Mouse (Mus musculus): ENCODE results near the gene Bmx. TPM values are rescaled to one million over a fixed set of nuclear protein-coding genes. Genes with fewer than 3 reads are reported as not detected.
A peak's percentile ranks its signal among the peaks of the same experiment; 100 is the strongest.

The Bmx gene
- polyA plus RNA-seq (2015; fragmentation: Nextera tagmentation; extraction: Ambion mirVana): 0.39 and 0.64 TPM in 2 replicates

GRCm38 (mm10) chrX:164258057-164258456 lies at the start of gene Bmx:
TSS of gene Bmx (minus strand) at chrX:164258193.
- H3K27me3 ChIP-seq (replicated peaks): no peaks in the 10 kb centered on the region

GRCm38 (mm10) chrX:164306250-164306649 lies 48.3 kb upstream of the Bmx start:
- Histone ChIP-seq H3K9ac (no peak overlapping the region), H3K4me1 (no peaks in the 10 kb centered on the region), H3K27me3 (replicated peaks) (no peaks in the 10 kb centered on the region), H3K36me3 (no peaks in the 10 kb centered on the region), H3K4me3 (replicated peaks) (no peak overlapping the region), H3K27ac (no peak overlapping the region), H3K4me2 (no peak overlapping the region), H3K9me3 (no peaks in the 10 kb centered on the region)
- 55% methylated on average over 2 of the region's 2 CpGs for WGBS
- no peak for ATAC-seq (ENCODE audit: insufficient read depth, low FRiP score, low read depth)

More at GRCm38 (mm10) chrX:164258057-164258456, at the start of gene Bmx:
- no peak within 1 kb of the TSS for H3K4me3 ChIP-seq (replicated peaks)
- H3K36me3 ChIP-seq: no peaks in the 10 kb centered on the region
- no peak within 1 kb of the TSS for H3K27ac ChIP-seq
- 62% methylated on average over 8 of the region's 8 CpGs for WGBS
- H3K9ac ChIP-seq: no peak within 1 kb of the TSS
- H3K9me3 ChIP-seq: no peaks in the 10 kb centered on the region
- H3K4me2 ChIP-seq: no peak within 1 kb of the TSS
- no peaks in the 10 kb centered on the region for H3K4me1 ChIP-seq
- no peak for ATAC-seq (ENCODE audit: insufficient read depth, low FRiP score, low read depth)

- H3K36me3 ChIP-seq: no peaks in the 10 kb centered on the region
- H3K27ac ChIP-seq: no peak overlapping the region
- no peaks in the 10 kb centered on the region for H3K9me3 ChIP-seq
- no peaks in the 10 kb centered on the region for H3K27me3 ChIP-seq (replicated peaks)
- H3K9ac ChIP-seq: no peak overlapping the region
- WGBS: 36% methylated on average over 5 of the region's 5 CpGs
- H3K4me2 ChIP-seq: no peak overlapping the region
- no peaks in the 10 kb centered on the region for H3K4me1 ChIP-seq
- H3K4me3 ChIP-seq (replicated peaks): no peak overlapping the region
- ATAC-seq (ENCODE audit: insufficient read depth, low FRiP score, low read depth): no peak
Measured at GRCm38 (mm10) chrX:164291147-164291546, 33.2 kb upstream of the Bmx start.

GRCm38 (mm10) chrX:164287077-164287476 lies 29.1 kb upstream of the Bmx start:
- H3K27ac ChIP-seq: no peak overlapping the region
- WGBS: 74% methylated on average over 3 of the region's 3 CpGs
- H3K36me3 ChIP-seq: no peaks in the 10 kb centered on the region
- no peak overlapping the region for H3K9ac ChIP-seq
- no peaks in the 10 kb centered on the region for H3K9me3 ChIP-seq
- no peaks in the 10 kb centered on the region for H3K4me1 ChIP-seq
- H3K27me3 ChIP-seq (replicated peaks): no peaks in the 10 kb centered on the region
- no peak overlapping the region for H3K4me2 ChIP-seq
- no peak for ATAC-seq (ENCODE audit: insufficient read depth, low FRiP score, low read depth)
- H3K4me3 ChIP-seq (replicated peaks): no peak overlapping the region

- Histone ChIP-seq H3K4me1 (no peaks in the 10 kb centered on the region), H3K4me3 (replicated peaks) (no peak overlapping the region), H3K9me3 (no peaks in the 10 kb centered on the region), H3K27me3 (replicated peaks) (no peaks in the 10 kb centered on the region), H3K27ac (no peak overlapping the region), H3K9ac (no peak overlapping the region), H3K36me3 (no peaks in the 10 kb centered on the region), H3K4me2 (no peak overlapping the region)
- WGBS: 79% methylated on average over 4 of the region's 4 CpGs
- no peak for ATAC-seq (ENCODE audit: insufficient read depth, low FRiP score, low read depth)
Measured at GRCm38 (mm10) chrX:164283808-164284207, 25.8 kb upstream of the Bmx start.

- whole genome bisulfite sequencing: 44% methylated on average over 7 of the region's 7 CpGs
- Histone ChIP-seq H3K27me3 (replicated peaks) (no peaks in the 10 kb centered on the region; the same call in 1 of the 2 replicates), H3K36me3 (no peaks in the 10 kb centered on the region), H3K9ac (no peak overlapping the region), H3K4me2 (no peak overlapping the region), H3K9me3 (no peaks in the 10 kb centered on the region), H3K27ac (no peak overlapping the region), H3K4me1 (no peaks in the 10 kb centered on the region), H3K4me3 (replicated peaks) (no peak overlapping the region)
- ATAC-seq (ENCODE audit: insufficient read depth, low FRiP score, low read depth): no peak
Measured at GRCm38 (mm10) chrX:164280918-164281647, 23.1 kb upstream of the Bmx start.

- Histone ChIP-seq H3K4me2 (no peak overlapping the region), H3K9me3 (no peaks in the 10 kb centered on the region), H3K4me3 (replicated peaks) (no peak overlapping the region), H3K9ac (no peak overlapping the region), H3K4me1 (no peaks in the 10 kb centered on the region), H3K27me3 (replicated peaks) (no peaks in the 10 kb centered on the region; the same call in 1 of the 2 replicates), H3K27ac (no peak overlapping the region), H3K36me3 (no peaks in the 10 kb centered on the region)
- WGBS: 45% methylated on average over 3 of the region's 3 CpGs
- no peak for ATAC-seq (ENCODE audit: insufficient read depth, low FRiP score, low read depth)
Measured at GRCm38 (mm10) chrX:164275536-164275935, 17.5 kb upstream of the Bmx start.

GRCm38 (mm10) chrX:164270603-164271002 lies 12.6 kb upstream of the Bmx start:
- WGBS: 90% methylated on average over 3 of the region's 3 CpGs
- H3K9me3 ChIP-seq: no peaks in the 10 kb centered on the region
- ATAC-seq (ENCODE audit: insufficient read depth, low FRiP score, low read depth): no peak
- H3K4me2 ChIP-seq: no peak overlapping the region
- H3K4me3 ChIP-seq (replicated peaks): no peak overlapping the region
- H3K36me3 ChIP-seq: no peaks in the 10 kb centered on the region
- no peaks in the 10 kb centered on the region for H3K27me3 ChIP-seq (replicated peaks)
- no peak overlapping the region for H3K27ac ChIP-seq
- no peaks in the 10 kb centered on the region for H3K4me1 ChIP-seq
- no peak overlapping the region for H3K9ac ChIP-seq

- 14% methylated on average over 20 of the region's 20 CpGs for WGBS
- H3K4me2 ChIP-seq: peak within 1 kb of the TSS; percentile 53
- no peaks in the 10 kb centered on the region for H3K9me3 ChIP-seq
- no peaks in the 10 kb centered on the region for H3K4me1 ChIP-seq
- H3K36me3 ChIP-seq: no peaks in the 10 kb centered on the region
- H3K27ac ChIP-seq: peak within 1 kb of the TSS; percentile 44; the same call in 1 of the 2 replicates
- H3K9ac ChIP-seq: no peak within 1 kb of the TSS
- ATAC-seq (ENCODE audit: insufficient read depth, low FRiP score, low read depth): peak; percentile 98
- H3K4me3 ChIP-seq (replicated peaks): peak within 1 kb of the TSS; percentile 35
- H3K27me3 ChIP-seq (replicated peaks): no peaks in the 10 kb centered on the region
Measured at GRCm38 (mm10) chrX:164269285-164269761, 11.3 kb upstream of the Bmx start, which contains the start of gene Pir. TSS of gene Pir (plus strand) at chrX:164269371.

- 48% methylated on average over 1 of the region's 1 CpGs for WGBS
- H3K4me2 ChIP-seq: no peak overlapping the region
- H3K4me1 ChIP-seq: no peaks in the 10 kb centered on the region
- H3K27ac ChIP-seq: no peak overlapping the region
- ATAC-seq (ENCODE audit: insufficient read depth, low FRiP score, low read depth): no peak
- H3K36me3 ChIP-seq: no peaks in the 10 kb centered on the region
- no peak overlapping the region for H3K9ac ChIP-seq
- no peaks in the 10 kb centered on the region for H3K9me3 ChIP-seq
- H3K27me3 ChIP-seq (replicated peaks): no peaks in the 10 kb centered on the region
- H3K4me3 ChIP-seq (replicated peaks): no peak overlapping the region
Measured at GRCm38 (mm10) chrX:164264861-164265260, 6.9 kb upstream of the Bmx start.

- ATAC-seq (ENCODE audit: insufficient read depth, low FRiP score, low read depth): no peak
- WGBS: 69% methylated on average over 2 of the region's 2 CpGs
- H3K9me3 ChIP-seq: no peaks in the 10 kb centered on the region
Measured at GRCm38 (mm10) chrX:164262286-164262685, 4.3 kb upstream of the Bmx start.

GRCm38 (mm10) chrX:164258662-164259061 lies 669 bp upstream of the Bmx start:
- WGBS: 80% methylated on average over 5 of the region's 5 CpGs

More at GRCm38 (mm10) chrX:164262286-164262685, 4.3 kb upstream of the Bmx start:
- Histone ChIP-seq H3K4me1 (no peaks in the 10 kb centered on the region), H3K36me3 (no peaks in the 10 kb centered on the region), H3K27me3 (replicated peaks) (no peaks in the 10 kb centered on the region), H3K4me2 (no peak overlapping the region), H3K27ac (no peak overlapping the region), H3K4me3 (replicated peaks) (no peak overlapping the region), H3K9ac (no peak overlapping the region)

More at GRCm38 (mm10) chrX:164258662-164259061, 669 bp upstream of the Bmx start:
- no peaks in the 10 kb centered on the region for H3K27me3 ChIP-seq (replicated peaks)
- H3K36me3 ChIP-seq: no peaks in the 10 kb centered on the region
- H3K4me2 ChIP-seq: no peak overlapping the region
- no peak for ATAC-seq (ENCODE audit: insufficient read depth, low FRiP score, low read depth)
- no peak overlapping the region for H3K27ac ChIP-seq
- H3K4me3 ChIP-seq (replicated peaks): no peak overlapping the region
- H3K9ac ChIP-seq: no peak overlapping the region
- no peaks in the 10 kb centered on the region for H3K9me3 ChIP-seq
- H3K4me1 ChIP-seq: no peaks in the 10 kb centered on the region
